Mouse (Mus musculus): Measurements from ENCODE around the gene Ambra1.
A peak's percentile ranks its signal among the peaks of the same experiment; 100 is the strongest.

The Ambra1 gene

DNA sequence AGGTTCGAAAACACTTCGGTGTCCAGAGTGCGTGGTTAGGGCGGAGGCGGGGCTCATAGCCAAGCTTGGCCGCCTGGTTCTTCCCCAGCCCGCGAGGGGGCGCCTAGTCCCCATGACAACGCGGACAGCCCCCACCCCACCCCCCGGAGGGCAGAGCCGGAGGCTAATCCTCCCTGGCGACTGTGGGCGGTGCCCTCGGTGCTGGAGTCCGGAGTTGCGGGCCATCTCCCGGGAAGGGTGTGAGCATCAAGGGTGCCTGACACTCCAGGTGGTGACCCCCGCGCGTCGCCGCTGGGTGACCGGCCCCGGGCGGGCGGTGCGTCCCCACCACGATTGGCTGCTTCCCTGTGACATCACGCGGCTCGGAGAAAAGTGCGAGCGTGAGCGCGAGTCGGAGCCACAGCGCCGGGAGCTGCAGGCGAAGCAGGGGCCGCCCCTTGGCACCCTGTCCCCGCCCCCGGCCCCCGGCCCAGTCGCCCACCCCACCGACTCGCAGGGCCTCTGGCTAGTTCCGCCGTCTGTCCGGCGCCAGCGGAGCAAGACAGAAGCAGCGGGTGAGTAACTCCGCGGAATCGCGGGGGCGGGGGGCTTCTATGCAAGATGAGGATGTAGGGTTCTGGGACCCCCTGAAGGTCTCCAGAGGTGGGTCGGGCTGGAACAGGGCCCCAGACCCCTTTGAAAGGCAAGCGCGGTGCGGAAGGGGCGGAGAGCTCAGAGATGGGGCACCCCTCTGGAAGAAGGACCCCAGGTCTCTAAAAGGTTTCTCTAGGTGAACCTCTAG lies 192.0 kb downstream of the Ambra1 start:
- DNase-seq: peak; percentile 57 to 73

DNA sequence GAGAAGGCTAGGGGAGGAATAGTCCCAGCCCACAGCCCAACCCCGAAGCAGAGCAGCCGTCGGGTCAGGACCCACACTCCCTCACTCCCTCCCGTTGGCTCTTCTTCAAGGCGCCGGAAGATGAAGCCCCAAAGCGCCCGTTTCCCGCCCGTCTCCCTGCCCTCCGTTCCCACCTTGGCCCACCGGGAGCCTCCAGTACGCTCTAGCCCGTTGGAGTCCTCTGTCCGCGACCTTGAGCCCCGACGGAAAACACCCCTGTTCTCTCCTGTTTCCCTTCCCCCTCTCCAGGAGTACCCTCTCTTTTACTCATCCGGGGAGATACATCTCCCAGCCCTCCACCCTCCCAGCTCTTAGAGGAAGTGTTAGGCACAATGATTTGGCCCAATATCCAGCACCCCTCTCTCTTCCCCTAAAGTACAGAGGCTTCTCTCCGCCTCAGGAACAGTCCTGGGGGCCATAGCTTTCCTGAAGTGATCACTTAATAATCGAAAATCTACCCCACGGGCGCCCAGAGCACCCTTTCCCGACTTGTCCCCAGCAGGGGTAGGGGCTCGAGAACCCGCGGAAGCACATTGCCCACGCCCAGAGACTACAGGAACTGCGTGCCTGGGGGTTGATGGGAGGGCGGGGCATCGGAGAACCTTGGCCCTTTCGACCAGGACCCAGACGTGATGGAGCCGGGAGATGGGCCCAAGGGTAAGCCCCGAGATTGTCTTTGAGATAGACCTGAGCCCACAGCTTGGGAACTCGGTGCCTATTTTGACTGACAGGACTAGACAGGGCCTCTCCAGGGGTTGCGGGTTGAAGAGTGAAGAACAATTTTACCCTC lies 192.9 kb downstream of the Ambra1 start:
- DNase-seq: no peak

DNA sequence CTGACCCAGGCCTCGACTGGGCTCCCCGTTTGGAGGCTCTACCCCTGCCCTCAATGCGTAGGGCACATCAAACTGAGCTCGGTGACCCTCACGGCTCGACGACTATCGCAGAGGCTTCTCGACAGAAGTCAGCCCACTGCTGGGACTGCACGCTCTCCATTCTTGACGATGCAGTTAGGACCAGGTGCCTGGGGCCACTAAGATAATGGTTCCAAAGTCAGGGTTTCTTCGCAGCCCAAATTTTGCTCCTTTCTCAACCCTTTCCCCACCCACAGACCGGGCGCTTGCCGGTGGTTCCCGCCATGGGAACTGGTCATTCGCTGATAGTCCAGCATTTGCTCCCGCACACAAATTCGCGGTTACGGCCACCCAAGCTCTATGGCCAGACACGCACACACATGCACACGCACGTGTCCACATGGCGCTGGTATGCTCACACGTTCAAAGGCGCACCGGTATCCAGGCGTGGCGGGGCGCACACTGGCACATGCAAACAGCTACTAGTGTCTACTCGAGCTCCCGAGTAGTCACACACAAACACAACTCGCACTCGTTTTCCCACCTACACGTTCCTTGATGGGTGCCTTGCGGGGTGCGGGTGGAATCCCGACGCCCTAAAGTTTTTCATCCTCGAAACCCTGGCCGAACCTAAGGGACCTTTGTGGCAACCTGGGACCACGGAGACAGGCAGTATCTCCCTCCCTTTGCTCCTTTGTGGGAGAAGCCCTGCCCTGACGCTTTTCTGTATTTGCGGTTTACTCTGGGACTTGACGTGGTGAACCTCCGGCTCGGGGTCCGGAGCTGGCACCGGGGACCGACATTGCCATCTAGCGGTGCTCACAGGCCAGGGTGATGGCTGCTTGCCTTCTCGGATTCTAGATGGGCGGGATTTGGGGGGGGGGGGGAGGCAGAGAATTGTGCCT lies 193.7 kb downstream of the Ambra1 start:
- peak; percentile 81 to 88 for DNase-seq

DNA sequence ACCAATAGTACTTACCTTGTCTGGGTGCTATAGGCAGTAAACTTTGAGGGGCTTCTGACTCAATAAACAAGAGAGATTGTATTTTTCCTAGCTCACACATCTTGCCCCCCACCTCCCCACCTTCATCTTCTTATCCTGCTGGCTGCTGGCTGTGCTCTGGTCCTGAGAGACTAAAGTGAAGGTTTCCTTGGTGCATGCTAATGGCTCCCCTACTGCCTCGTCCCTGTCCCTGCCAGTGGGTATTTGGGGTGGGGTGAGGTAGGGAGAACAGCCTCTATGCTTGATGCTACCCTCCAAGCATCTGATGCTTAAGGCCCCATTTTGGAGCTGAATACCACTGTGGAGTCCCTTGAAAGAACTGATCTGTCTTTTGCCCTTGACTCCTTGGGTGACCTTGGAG lies 194.8 kb downstream of the Ambra1 start:
- no peak for DNase-seq

DNA sequence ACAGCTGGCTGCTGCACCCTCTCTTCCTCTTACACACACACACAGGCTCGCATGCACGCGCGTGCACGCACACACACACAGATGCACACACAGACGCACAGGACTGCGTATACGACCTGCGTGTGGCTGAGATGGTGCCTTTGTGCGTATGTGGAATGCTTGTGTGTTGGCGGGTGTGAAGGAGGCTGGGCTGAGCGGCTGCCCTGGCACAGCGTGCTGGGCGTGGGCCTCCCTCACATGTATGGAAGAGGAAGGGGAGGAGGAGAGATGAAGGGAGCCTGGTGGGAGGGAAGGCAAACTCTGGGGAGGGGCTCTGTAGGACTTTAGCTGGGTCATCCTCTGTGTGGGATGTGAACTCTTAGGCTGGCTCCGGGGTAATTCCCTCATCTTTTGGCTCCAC lies 195.5 kb downstream of the Ambra1 start:
- no peak for DNase-seq

DNA sequence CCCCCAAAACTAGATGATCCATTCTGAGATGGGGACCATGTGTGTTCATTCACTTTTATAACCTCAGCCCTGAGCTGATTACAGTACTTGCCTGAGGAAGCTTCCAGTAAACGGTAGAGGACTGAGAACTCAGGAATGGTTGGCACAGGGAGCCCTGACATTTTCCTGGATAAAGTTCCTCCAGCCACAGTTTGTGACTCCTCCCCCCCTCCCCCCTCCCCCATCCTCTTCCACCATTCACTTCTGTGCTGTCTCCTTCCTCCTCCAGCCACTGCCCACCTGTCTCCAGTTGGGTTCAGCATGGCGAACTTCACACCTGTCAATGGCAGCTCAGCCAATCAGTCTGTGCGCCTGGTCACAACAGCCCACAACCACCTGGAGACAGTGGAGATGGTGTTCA lies 197.0 kb downstream of the Ambra1 start, which contains the start of gene Chrm4:
Gene Chrm4, plus strand, starts transcription at position 301 of the 400 bp plus-strand sequence.
- no peak for DNase-seq

DNA sequence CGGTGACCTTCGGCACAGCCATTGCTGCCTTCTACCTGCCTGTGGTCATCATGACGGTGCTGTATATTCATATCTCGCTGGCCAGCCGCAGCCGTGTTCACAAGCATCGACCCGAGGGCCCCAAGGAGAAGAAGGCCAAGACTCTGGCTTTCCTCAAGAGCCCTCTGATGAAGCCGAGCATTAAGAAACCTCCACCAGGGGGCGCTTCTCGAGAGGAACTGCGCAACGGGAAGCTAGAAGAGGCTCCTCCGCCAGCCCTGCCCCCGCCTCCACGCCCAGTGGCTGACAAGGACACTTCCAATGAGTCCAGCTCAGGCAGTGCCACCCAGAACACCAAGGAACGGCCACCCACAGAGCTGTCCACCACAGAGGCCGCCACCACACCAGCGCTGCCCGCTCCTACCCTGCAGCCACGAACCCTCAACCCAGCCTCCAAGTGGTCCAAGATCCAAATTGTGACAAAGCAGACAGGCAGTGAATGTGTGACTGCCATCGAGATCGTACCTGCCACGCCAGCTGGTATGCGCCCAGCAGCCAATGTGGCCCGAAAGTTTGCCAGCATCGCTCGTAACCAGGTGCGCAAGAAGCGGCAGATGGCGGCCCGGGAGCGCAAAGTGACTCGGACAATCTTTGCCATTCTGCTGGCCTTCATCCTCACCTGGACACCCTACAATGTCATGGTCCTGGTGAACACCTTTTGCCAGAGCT lies 198.0 kb downstream of the Ambra1 start:
- DNase-seq: peak; percentile 87 to 93

DNA sequence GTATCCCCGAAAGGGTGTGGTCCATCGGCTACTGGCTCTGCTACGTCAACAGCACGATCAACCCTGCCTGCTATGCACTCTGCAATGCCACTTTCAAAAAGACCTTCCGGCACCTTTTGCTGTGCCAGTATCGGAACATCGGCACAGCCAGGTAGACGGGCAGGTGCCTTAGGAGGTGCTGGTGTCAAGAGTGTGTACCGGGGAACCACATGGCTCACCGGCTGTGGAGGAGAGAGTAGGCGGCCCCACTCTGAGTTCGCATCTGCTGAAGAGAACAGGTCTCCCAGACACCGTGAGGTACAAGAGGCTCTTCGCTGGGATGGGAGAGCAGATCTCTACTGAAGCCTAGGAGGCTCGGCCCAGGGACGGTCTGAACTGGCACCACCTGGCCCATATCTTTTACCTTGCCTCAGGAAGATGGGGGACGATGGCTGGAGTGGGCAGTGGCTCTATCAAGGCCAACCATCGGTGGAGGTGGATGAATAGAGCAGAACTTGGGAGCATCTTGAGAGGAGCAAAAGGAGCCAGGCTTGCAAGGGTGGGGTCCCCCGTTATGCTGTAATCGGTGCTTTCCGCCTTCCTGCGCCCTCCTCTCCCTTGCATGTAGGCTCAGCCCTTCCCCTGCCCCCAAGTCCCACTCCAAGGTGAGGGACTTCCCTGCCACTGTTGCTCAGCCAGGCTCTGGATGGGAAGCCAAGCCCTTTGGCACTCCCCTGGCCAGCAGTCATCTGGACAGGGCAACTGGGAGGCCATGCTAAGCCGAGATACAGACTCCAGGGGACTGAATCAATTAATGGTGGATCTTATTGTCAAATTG lies 198.8 kb downstream of the Ambra1 start:
- DNase-seq: peak; percentile 57 to 60

DNA sequence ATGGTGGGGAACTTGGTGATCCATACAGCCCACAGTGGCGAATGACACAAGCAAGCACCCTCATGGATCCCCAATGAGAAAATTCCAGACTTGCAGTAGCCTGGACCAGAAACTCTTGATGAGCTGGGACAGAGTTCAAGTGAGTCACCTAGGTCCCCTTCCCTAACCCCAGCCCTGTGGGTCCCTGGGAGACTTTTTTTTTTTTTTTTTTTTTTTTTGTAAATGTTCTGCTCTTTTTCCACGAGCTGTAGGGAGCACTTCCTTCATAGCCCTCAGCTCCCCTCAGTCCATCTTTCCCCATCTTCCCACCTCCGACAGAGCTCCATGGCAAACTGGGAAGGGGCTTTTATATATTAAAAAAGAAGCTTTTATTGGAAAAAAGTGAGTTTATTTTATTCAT lies 199.5 kb downstream of the Ambra1 start:
- no peak for DNase-seq

DNA sequence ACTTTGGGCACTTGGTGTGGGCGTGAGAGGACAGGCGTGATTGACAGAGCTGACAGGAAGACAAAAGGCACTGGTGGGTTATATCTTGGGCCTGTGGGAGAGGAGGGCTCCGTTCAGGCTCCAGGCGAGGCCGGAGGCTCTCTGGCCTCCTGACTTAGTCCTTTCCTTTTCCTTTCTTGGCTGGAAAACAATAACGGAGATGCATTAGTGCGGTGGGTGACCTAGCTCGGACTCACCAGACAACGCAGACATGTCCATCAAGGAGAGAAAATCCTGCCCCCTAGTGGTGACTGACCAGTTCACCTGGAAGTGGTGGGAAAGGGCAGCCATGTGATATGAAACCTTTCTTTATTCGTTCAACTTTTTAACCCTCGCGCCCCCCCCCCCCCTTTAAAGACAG lies 200.0 kb downstream of the Ambra1 start:
- DNase-seq: peak; percentile 73 to 83

DNA sequence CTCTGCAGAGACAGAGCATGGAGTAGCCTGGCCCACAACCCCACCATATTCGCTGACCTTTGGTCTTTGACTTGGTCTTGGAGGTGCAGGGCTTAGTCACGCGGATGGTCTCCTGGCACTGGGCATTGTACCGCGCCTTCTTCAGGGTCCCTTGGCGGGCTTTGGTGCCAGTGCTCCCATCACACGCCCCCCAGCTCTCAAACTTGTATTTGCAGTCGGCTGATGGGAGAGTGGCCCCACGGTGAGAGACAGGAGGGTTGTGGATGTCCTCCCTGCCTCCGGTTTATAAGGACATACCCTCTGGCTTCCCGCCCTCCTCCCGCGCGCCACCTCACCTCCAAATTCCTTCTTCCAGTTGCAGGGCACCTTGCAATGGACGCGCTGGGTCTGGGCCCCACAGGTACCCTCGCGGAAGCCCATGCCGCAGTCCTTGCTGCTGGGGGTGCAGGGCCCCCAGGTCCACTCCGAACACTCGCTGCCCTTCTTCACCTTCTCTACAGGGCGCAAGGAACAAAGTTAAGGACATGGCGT lies 200.9 kb downstream of the Ambra1 start:
- peak; percentile 40 to 46 for DNase-seq

DNA sequence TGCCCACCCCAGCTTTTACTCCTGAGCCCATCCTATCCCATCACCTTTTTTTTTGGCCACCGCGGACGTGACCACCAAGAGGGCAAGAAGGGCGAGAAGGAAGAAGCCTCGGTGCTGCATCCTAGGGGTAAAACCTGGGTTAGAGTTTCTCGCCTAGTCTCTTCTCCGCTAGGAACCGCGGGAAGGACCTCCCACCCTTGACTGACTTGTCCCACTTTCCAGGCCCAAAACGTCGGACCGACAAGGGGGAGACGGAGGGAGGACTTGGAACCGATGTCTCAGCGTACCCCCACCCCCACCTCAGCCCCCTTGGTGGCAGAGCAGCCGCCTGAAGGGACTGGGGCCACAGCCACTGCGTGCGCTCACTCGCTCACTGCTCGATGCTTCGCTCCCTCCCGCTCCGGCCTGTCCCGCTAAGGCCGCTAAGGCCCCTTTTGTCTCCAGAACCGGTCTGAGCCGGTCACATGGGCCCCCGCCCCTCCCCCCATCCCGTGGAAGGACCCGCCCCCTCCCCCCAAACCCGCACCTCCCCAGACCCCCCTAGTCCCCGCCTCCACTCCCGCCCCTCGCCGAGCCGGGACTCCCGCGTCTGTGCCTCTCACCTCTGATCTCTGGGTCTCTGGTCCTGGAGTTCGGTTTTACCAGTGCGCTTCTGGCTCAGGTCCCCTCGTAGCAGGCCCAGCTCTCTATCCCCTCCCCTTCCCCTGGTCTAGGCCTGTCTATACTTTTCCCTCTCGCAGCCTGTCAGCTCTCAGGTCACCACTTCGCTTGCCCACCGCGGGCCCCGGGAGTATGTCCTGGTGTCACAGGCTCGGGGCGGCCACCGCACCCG lies 201.6 kb downstream of the Ambra1 start:
- DNase-seq: peak; percentile 52 to 67

DNA sequence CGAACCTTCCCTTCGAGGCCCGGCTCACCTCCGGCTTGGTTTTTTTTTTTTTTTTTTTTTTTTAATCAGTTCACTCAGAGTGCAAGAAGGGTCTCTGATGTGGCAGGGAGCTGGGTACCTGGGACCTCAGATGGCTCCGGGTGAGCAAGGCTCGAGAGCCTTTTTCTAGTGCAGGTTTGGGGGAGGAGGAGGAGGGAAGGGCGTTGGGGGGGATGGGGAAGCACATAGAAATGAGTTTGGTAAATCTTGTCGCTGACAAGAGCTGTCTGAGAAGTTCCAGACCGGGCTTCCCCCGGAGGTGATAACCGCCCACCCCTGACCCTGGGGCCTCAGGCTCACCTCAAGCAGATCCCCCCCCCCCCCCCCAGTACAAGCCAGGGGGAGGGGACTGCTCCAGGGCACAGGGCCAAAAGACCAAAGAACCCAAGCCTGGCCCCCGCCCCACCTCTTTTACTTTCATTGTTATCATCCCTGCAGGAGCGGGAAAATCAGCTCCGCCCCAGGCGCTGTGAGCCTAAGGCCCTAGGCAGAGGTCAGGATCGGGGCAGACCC lies 202.3 kb downstream of the Ambra1 start, which contains the start of gene Mdk:
Gene Mdk, minus strand, starts transcription at position 138 of the 552 bp plus-strand sequence.
- DNase-seq: peak in 1 of 2 experiments; percentile 49

DNA sequence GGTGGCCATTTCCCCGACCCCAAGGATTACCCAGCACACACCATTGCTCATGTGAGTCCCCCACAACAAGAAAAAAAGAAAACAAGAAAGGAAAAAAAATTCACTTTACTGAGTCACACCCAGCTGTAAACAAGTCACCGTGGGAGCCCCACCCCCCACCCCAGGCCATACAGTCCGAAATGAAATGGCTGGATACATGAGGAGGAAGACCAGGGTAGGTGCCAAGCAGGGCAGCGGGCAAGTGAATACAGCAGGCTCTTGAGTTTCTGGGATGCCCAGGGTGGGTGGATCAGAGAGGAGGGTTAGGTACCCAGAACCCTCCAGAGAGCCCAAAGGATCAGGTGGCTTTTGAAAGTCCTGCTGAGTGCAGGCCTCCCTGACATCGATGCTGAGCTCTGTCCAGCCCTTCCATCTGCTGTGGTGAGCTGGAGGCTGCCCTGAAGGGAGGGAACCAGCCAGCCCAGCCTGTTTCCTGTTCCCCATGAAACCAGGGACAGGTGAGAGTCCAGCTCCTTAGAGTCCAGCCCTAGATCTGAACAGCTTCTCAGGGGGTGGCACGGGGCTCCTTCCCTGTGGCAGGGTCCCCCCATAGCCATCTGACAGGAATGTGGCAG lies 202.9 kb downstream of the Ambra1 start:
- DNase-seq: peak; percentile 75 to 78

DNA sequence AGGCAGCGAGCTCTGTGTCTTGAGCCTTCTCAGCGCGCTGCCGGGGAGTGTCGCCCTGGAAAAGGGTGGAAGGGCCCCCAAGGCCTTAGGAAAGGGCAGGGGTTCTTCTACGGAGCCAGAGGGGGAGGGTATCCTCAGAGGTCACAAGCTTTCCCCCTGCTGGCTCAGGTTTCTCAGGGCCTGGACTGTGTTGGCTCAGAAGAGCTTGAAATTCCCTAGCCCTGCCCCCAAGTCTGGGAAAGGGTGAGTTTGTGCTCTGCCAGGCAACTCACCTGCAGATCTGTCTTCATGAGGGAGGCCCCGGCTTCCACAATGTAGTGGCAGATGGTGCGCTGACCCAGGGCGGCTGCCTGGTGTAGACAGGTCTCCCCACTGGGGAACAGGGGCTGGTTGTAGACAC lies 203.5 kb downstream of the Ambra1 start:
- peak; percentile 85 to 86 for DNase-seq

DNA sequence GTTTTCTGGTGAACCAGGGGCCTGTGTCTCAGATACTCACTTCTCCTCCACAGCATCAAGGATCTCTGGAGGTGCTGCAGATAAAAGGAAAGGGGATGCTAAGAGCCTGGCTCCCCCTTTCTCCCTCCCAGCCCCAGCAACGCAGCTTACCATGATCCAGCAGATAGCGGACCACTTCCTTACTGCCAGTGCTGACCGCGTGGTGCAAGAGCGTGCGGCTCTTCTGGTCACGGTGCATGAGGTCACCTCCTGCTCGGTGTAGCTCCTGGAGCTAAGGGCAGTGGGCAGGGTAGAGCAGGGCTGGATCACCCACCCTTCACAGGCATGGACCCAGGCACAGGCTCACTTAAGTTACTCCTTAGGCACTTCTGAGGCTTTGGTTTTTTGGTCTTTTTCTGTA lies 204.1 kb downstream of the Ambra1 start:
- peak in 1 of 2 experiments; percentile 39 for DNase-seq

DNA sequence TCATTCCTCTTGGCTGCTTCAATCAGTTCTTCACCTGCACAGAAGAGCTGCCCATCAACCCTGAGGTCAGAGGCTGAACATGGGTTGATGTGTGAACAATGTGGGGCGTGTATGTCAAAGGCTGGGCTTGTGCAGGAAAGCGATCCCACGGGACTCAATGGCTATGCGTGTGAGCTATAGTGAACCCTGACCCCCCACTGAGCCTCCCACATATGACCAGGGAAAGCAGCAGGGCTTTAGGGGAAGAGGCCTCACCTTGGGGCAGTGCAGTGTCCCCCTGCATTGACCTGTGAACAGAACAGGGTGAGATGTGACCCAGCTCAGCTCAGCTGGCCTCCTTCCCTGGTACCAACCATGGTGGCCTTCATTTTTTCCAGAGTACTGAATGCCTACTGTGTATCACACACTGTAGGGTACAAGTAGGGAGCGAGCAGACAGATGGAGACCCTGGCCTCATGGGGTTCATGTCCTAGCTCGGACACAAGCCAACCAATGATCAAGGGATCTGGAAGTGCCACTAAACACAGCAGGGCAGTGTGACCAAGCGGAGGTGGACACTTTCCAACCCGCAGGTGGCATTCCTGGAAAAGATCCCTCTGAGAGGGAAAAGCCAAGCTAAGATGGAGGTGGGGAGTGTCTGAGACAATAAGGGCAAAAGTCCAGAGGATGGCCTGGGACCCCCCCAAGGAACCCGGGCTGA lies 205.0 kb downstream of the Ambra1 start:
- peak; percentile 75 to 76 for DNase-seq

DNA sequence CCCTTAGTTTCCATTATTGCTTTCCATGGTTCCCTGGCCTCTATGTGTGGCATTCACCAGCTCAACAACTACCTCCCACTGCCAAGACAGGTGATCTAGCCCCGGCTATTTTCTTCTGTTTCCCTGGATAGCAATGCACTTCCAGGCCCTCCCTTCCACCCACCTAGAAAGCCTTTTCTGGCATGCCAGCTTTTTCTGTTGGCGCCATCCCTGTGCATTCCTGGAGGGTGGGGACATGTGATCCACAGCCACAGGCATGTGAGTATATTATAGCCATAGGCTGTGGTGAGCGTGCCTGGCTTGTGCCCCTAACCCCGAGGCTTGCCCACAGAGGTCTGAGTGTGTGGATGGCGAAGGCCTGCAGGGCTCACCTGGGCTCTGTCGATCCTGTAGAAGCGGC lies 206.2 kb downstream of the Ambra1 start:
- DNase-seq: peak in 1 of 2 experiments; percentile 44

Data from cerebellum, postnatal 25 days (tissue).